Mouse (Mus musculus) midbrain, embryonic 16.5 days (tissue): ENCODE measurements at regions not wholly inside any gene's neighbourhood (a gene's known extent, or its start where the extent isn't known, plus 50 kb on each side); places are given as distances from the start of the nearest gene placed in this dataset.

Experiments
- ATAC-seq: fragments of 200-750 bp; cut with Nextera tagmentation; 2 replicates; pipeline ENCODE4 v1.8.0; 2017; ENCODE audit warnings: moderate TSS enrichment
- H3K27ac ChIP-seq: fragments of 300-500 bp; sonication (generic); 2 replicates; pipeline ENCODE4 v1.5.1; 2014; ENCODE audit warnings: mild to moderate bottlenecking, low read length, mixed read lengths
- H3K27me3 ChIP-seq: fragments of 300-500 bp; sonication (generic); 2 replicates; pipeline ENCODE4 v1.6.1; 2014; ENCODE audit warnings: low read depth, low read length, mixed read lengths; ENCODE audit not compliant: control insufficient read depth, insufficient read depth
- H3K36me3 ChIP-seq: fragments of 300-500 bp; sonication (generic); 2 replicates; pipeline ENCODE4 v1.6.1; 2014; ENCODE audit warnings: mild to moderate bottlenecking, low read length, moderate library complexity, mixed read lengths; ENCODE audit not compliant: control insufficient read depth, insufficient read depth
- H3K4me1 ChIP-seq: fragments of 300-500 bp; sonication (generic); 2 replicates; pipeline ENCODE4 v1.6.1; 2014; ENCODE audit warnings: mild to moderate bottlenecking, low read length, mixed read lengths; ENCODE audit not compliant: control insufficient read depth, insufficient read depth
- H3K4me2 ChIP-seq: fragments of 300-500 bp; sonication (generic); 2 replicates; pipeline ENCODE4 v1.6.1; 2014; ENCODE audit warnings: mild to moderate bottlenecking, low read length, mixed read lengths
- H3K4me3 ChIP-seq: fragments of 300-500 bp; sonication (generic); 2 replicates; pipeline ENCODE4 v1.5.1; 2014; ENCODE audit warnings: low read depth, mild to moderate bottlenecking, low read length, moderate library complexity, mixed read lengths
- H3K9ac ChIP-seq: fragments of 300-500 bp; sonication (generic); 2 replicates; pipeline ENCODE4 v1.6.1; 2014; ENCODE audit warnings: low read depth, low read length, mixed read lengths
- H3K9me3 ChIP-seq: fragments of 300-500 bp; sonication (generic); replicated peaks from 2 replicates; pipeline ENCODE4 v1.6.1; 2014; ENCODE audit warnings: mild to moderate bottlenecking, low read length, mixed read lengths; ENCODE audit not compliant: control insufficient read depth, poor library complexity, severe bottlenecking
- WGBS: fragments of 180-500 bp; shearing (Covaris S2); extraction: QIAGEN DNeasy Blood & Tissue Kit; methylation state at CpG from one replicate; pipeline ENCODE4 v1.1.7; 2014; 5-methylcytosine and 5-hydroxymethylcytosine counted together

- Histone ChIP-seq H3K9ac (no peak overlapping the region), H3K4me1 (peaks cover 19% of the 10 kb centered on the region), H3K27me3 (no peaks in the 10 kb centered on the region), H3K4me2 (no peak overlapping the region), H3K36me3 (no peaks in the 10 kb centered on the region), H3K27ac (no peak overlapping the region), H3K9me3 (no peaks in the 10 kb centered on the region), H3K4me3 (no peak overlapping the region)
- ATAC-seq: peak; percentile 41; the same call in 1 of the 2 replicates
- WGBS: 46% methylated on average over 2 of the region's 2 CpGs
Measured at GRCm38 (mm10) chr17:87501098-87501497, 54.4 kb upstream of the Calm2 start.

GRCm38 (mm10) chr17:87501687-87502387 is 55.1 kb upstream of the Calm2 start:
- 34% methylated on average over 10 of the region's 10 CpGs for WGBS

GRCm38 (mm10) chr17:87502388-87503369 is 55.9 kb upstream of the Calm2 start:
- Histone ChIP-seq H3K4me1 (peaks cover 19% of the 10 kb centered on the region), H3K4me3 (no peak overlapping the region), H3K4me2 (no peak overlapping the region), H3K36me3 (no peaks in the 10 kb centered on the region), H3K27me3 (no peaks in the 10 kb centered on the region), H3K27ac (no peak overlapping the region), H3K9ac (no peak overlapping the region), H3K9me3 (no peaks in the 10 kb centered on the region)
- WGBS: 19% methylated on average over 12 of the region's 14 CpGs
- ATAC-seq: peak; percentile 78; the same call in 1 of the 2 replicates

More at GRCm38 (mm10) chr17:87501687-87502387, 55.1 kb upstream of the Calm2 start:
- no peaks in the 10 kb centered on the region for H3K9me3 ChIP-seq
- H3K27ac ChIP-seq: no peak overlapping the region
- 0 out of 2 replicates have a peak, but pooled peaks have one; percentile 9 for ATAC-seq
- H3K4me2 ChIP-seq: no peak overlapping the region
- H3K27me3 ChIP-seq: no peaks in the 10 kb centered on the region
- H3K4me3 ChIP-seq: no peak overlapping the region
- H3K4me1 ChIP-seq: peaks cover 19% of the 10 kb centered on the region
- H3K9ac ChIP-seq: no peak overlapping the region
- H3K36me3 ChIP-seq: no peaks in the 10 kb centered on the region

GRCm38 (mm10) chr17:87503491-87503890 is 56.8 kb upstream of the Calm2 start:
- 87% methylated on average over 5 of the region's 5 CpGs for WGBS
- H3K9me3 ChIP-seq: no peaks in the 10 kb centered on the region
- no peak overlapping the region for H3K4me2 ChIP-seq

GRCm38 (mm10) chr17:87504960-87505681 is 58.4 kb upstream of the Calm2 start:
- Histone ChIP-seq H3K27ac (no peak overlapping the region), H3K27me3 (no peaks in the 10 kb centered on the region), H3K4me3 (no peak overlapping the region), H3K4me1 (peaks cover 23% of the 10 kb centered on the region), H3K4me2 (no peak overlapping the region), H3K9ac (no peak overlapping the region), H3K9me3 (no peaks in the 10 kb centered on the region), H3K36me3 (no peaks in the 10 kb centered on the region)
- no peak for ATAC-seq
- 61% methylated on average over 5 of the region's 5 CpGs for WGBS

More at GRCm38 (mm10) chr17:87503491-87503890, 56.8 kb upstream of the Calm2 start:
- Histone ChIP-seq H3K9ac (no peak overlapping the region), H3K27ac (no peak overlapping the region), H3K4me3 (no peak overlapping the region), H3K4me1 (peaks cover 21% of the 10 kb centered on the region), H3K36me3 (no peaks in the 10 kb centered on the region), H3K27me3 (no peaks in the 10 kb centered on the region)
- no peak for ATAC-seq

GRCm38 (mm10) chr17:87507848-87508247 is 61.1 kb upstream of the Calm2 start:
- no peaks in the 10 kb centered on the region for H3K9me3 ChIP-seq
- 60% methylated on average over 8 of the region's 8 CpGs for WGBS
- H3K4me2 ChIP-seq: no peak overlapping the region
- ATAC-seq: no peak
- no peaks in the 10 kb centered on the region for H3K36me3 ChIP-seq
- no peak overlapping the region for H3K9ac ChIP-seq
- H3K4me1 ChIP-seq: peaks cover 17% of the 10 kb centered on the region
- H3K27ac ChIP-seq: no peak overlapping the region
- H3K4me3 ChIP-seq: no peak overlapping the region
- no peaks in the 10 kb centered on the region for H3K27me3 ChIP-seq

- Histone ChIP-seq H3K36me3 (no peaks in the 10 kb centered on the region), H3K9ac (no peak overlapping the region), H3K4me3 (no peak overlapping the region), H3K4me2 (no peak overlapping the region), H3K4me1 (peaks cover 14% of the 10 kb centered on the region), H3K27ac (no peak overlapping the region), H3K27me3 (no peaks in the 10 kb centered on the region), H3K9me3 (no peaks in the 10 kb centered on the region)
- WGBS: 68% methylated on average over 16 of the region's 16 CpGs
- ATAC-seq: no peak
Measured at GRCm38 (mm10) chr17:87508582-87509253, 62.0 kb upstream of the Calm2 start.

GRCm38 (mm10) chr17:87512000-87512611 is 65.4 kb upstream of the Calm2 start:
- H3K27ac ChIP-seq: no peak overlapping the region
- peak; percentile 41; the same call in 1 of the 2 replicates for ATAC-seq
- H3K4me1 ChIP-seq: peaks cover 14% of the 10 kb centered on the region
- 42% methylated on average over 9 of the region's 9 CpGs for WGBS
- H3K27me3 ChIP-seq: no peaks in the 10 kb centered on the region
- H3K4me3 ChIP-seq: no peak overlapping the region
- peak overlapping the region; percentile 11; the same call in 1 of the 2 replicates for H3K9ac ChIP-seq
- H3K4me2 ChIP-seq: no peak overlapping the region
- H3K9me3 ChIP-seq: no peaks in the 10 kb centered on the region
- H3K36me3 ChIP-seq: no peaks in the 10 kb centered on the region
